Mouse (Mus musculus) forebrain, embryonic 11.5 days (tissue): ENCODE data around the gene Eif4b. TPM values are rescaled to one million over a fixed set of nuclear protein-coding genes. Genes with fewer than 3 reads are reported as not detected.

ENCODE experiments used
- ATAC-seq: fragments of 200-750 bp; cut with Nextera tagmentation; replicated peaks from 2 replicates; pipeline ENCODE4 v1.8.0; 2017; ENCODE audit warnings: moderate TSS enrichment; ENCODE audit not compliant: low FRiP score
- DNase-seq: peaks from one replicate; pipeline ENCODE4 v3.0.0-alpha.2; 2017; ENCODE audit warnings: low spot score
- H3K27ac ChIP-seq: fragments of 300-500 bp; sonication (generic); 2 replicates; pipeline ENCODE4 v1.5.1; 2014; ENCODE audit warnings: low read depth, low read length
- H3K27me3 ChIP-seq: fragments of 300-500 bp; sonication (generic); 2 replicates; pipeline ENCODE4 v1.6.1; 2014; ENCODE audit warnings: mild to moderate bottlenecking, low read length, mixed read lengths; ENCODE audit not compliant: control insufficient read depth, insufficient read depth
- H3K36me3 ChIP-seq: fragments of 300-500 bp; sonication (generic); 2 replicates; pipeline ENCODE4 v1.6.1; 2014; ENCODE audit warnings: mild to moderate bottlenecking, low read length, moderate library complexity, mixed read lengths; ENCODE audit not compliant: control insufficient read depth, insufficient read depth
- H3K4me1 ChIP-seq: fragments of 300-500 bp; sonication (generic); replicated peaks from 2 replicates; pipeline ENCODE4 v1.6.1; 2014; ENCODE audit warnings: low read length, mixed read lengths; ENCODE audit not compliant: control insufficient read depth, insufficient read depth
- H3K4me2 ChIP-seq: fragments of 300-500 bp; sonication (generic); 2 replicates; pipeline ENCODE4 v1.6.1; 2014; ENCODE audit warnings: low read depth, mild to moderate bottlenecking, low read length, moderate library complexity, mixed read lengths; ENCODE audit not compliant: severe bottlenecking
- H3K4me3 ChIP-seq: fragments of 300-500 bp; sonication (generic); 2 replicates; pipeline ENCODE4 v1.5.1; 2014; ENCODE audit warnings: low read depth, low read length
- H3K9ac ChIP-seq: fragments of 300-500 bp; sonication (generic); 2 replicates; pipeline ENCODE4 v1.6.1; 2014; ENCODE audit warnings: low read length
- H3K9me3 ChIP-seq: fragments of 300-500 bp; sonication (generic); 2 replicates; pipeline ENCODE4 v1.6.1; 2016; ENCODE audit warnings: low read length, mixed read lengths; ENCODE audit not compliant: control insufficient read depth
- WGBS: fragments of 180-500 bp; shearing (Covaris S2); extraction: QIAGEN DNeasy Blood & Tissue Kit; methylation state at CpG from one replicate; pipeline ENCODE4 v1.1.7; 2014; 5-methylcytosine and 5-hydroxymethylcytosine counted together
- polyA plus RNA-seq: library from polyadenylated mRNA; unstranded; fragments of >200 nt; fragmentation: Nextera tagmentation; extraction: Ambion mirVana; gene quantifications from 2 replicates; pipeline ENCODE4 v1.2.1, GENCODE M21; 2014

Eif4b gene
- 122 and 129 TPM in 2 replicates for polyA plus RNA-seq

GRCm38 (mm10) chr15:102073559-102074069 is at the start of gene Eif4b:
Gene Eif4b, plus strand, starts transcription at chr15:102073773.
- no peaks in the 10 kb centered on the region for H3K27me3 ChIP-seq
- H3K4me3 ChIP-seq: peak within 1 kb of the TSS; percentile 93
- peak; percentile 93 for ATAC-seq
- peak within 1 kb of the TSS; percentile 96 for H3K9ac ChIP-seq
- peak; percentile 99 for DNase-seq
- peak within 1 kb of the TSS; percentile 94 for H3K27ac ChIP-seq
- H3K4me2 ChIP-seq: peak within 1 kb of the TSS; percentile 90
- no peaks in the 10 kb centered on the region for H3K36me3 ChIP-seq
- peaks cover 4% of the 10 kb centered on the region; the same call in 1 of the 2 replicates for H3K4me1 ChIP-seq
- no peaks in the 10 kb centered on the region for H3K9me3 ChIP-seq
- WGBS: under 1% methylated on average over 58 of the region's 58 CpGs

GRCm38 (mm10) chr15:102023888-102024287 is 49.7 kb upstream of the Eif4b start:
- ATAC-seq (no peak), DNase-seq (no peak)
- Histone ChIP-seq H3K27me3 (peaks cover 16% of the 10 kb centered on the region), H3K4me3 (no peak overlapping the region), H3K36me3 (no peaks in the 10 kb centered on the region), H3K9ac (no peak overlapping the region), H3K9me3 (no peaks in the 10 kb centered on the region), H3K4me2 (no peak overlapping the region), H3K4me1 (peaks cover 14% of the 10 kb centered on the region; the same call in 1 of the 2 replicates), H3K27ac (no peak overlapping the region)
- 76% methylated on average over 8 of the region's 8 CpGs for WGBS

- peak overlapping the region; percentile 33 for H3K9ac ChIP-seq
- H3K4me1 ChIP-seq: peaks cover 14% of the 10 kb centered on the region; the same call in 1 of the 2 replicates
- no peak; the same call in 1 of the 2 replicates for ATAC-seq
- no peaks in the 10 kb centered on the region for H3K9me3 ChIP-seq
- 4% methylated on average over 21 of the region's 22 CpGs for WGBS
- H3K27ac ChIP-seq: no peak overlapping the region
- DNase-seq: peak; percentile 60
- H3K4me2 ChIP-seq: peak overlapping the region; percentile 40
- no peaks in the 10 kb centered on the region for H3K36me3 ChIP-seq
- H3K4me3 ChIP-seq: no peak overlapping the region
- peaks cover 16% of the 10 kb centered on the region for H3K27me3 ChIP-seq
Measured at GRCm38 (mm10) chr15:102025136-102025872, 48.3 kb upstream of the Eif4b start.

GRCm38 (mm10) chr15:102026430-102026829 is 47.1 kb upstream of the Eif4b start:
- Histone ChIP-seq H3K4me2 (no peak overlapping the region), H3K27me3 (peaks cover 16% of the 10 kb centered on the region), H3K4me3 (no peak overlapping the region), H3K9ac (no peak overlapping the region), H3K27ac (no peak overlapping the region), H3K9me3 (no peaks in the 10 kb centered on the region), H3K36me3 (no peaks in the 10 kb centered on the region), H3K4me1 (peaks cover 14% of the 10 kb centered on the region; the same call in 1 of the 2 replicates)
- ATAC-seq: no peak
- 8% methylated on average over 12 of the region's 12 CpGs for WGBS
- DNase-seq: no peak

GRCm38 (mm10) chr15:102028040-102028439 is 45.5 kb upstream of the Eif4b start, which contains the start of gene Krt18:
Gene Krt18, plus strand, starts transcription at chr15:102028180.
- Histone ChIP-seq H3K9me3 (no peaks in the 10 kb centered on the region), H3K27me3 (peaks cover 16% of the 10 kb centered on the region), H3K36me3 (no peaks in the 10 kb centered on the region), H3K27ac (no peak within 1 kb of the TSS), H3K4me2 (peak within 1 kb of the TSS; percentile 49), H3K9ac (0 out of 2 replicates have a peak within 1 kb of the TSS, but pooled peaks have one; percentile 32), H3K4me3 (peak within 1 kb of the TSS; percentile 23), H3K4me1 (peaks cover 14% of the 10 kb centered on the region; the same call in 1 of the 2 replicates)
- DNase-seq (peak; percentile 63), ATAC-seq (no peak)
- 2% methylated on average over 28 of the region's 28 CpGs for WGBS

GRCm38 (mm10) chr15:102034121-102035053 is 39.2 kb upstream of the Eif4b start:
- no peak overlapping the region for H3K27ac ChIP-seq
- WGBS: 62% methylated on average over 16 of the region's 16 CpGs
- no peak for DNase-seq

GRCm38 (mm10) chr15:102040277-102040676 is 33.3 kb upstream of the Eif4b start:
- Histone ChIP-seq H3K9me3 (no peaks in the 10 kb centered on the region), H3K36me3 (no peaks in the 10 kb centered on the region), H3K9ac (no peak overlapping the region), H3K27me3 (no peaks in the 10 kb centered on the region), H3K4me3 (no peak overlapping the region), H3K4me1 (no peaks in the 10 kb centered on the region), H3K27ac (no peak overlapping the region), H3K4me2 (no peak overlapping the region)
- no peak for DNase-seq
- WGBS: 79% methylated on average over 4 of the region's 4 CpGs
- ATAC-seq: no peak

More at GRCm38 (mm10) chr15:102034121-102035053, 39.2 kb upstream of the Eif4b start:
- H3K9me3 ChIP-seq: no peaks in the 10 kb centered on the region
- no peak for ATAC-seq
- no peaks in the 10 kb centered on the region for H3K27me3 ChIP-seq
- H3K4me3 ChIP-seq: no peak overlapping the region
- H3K4me2 ChIP-seq: no peak overlapping the region
- H3K36me3 ChIP-seq: no peaks in the 10 kb centered on the region
- no peaks in the 10 kb centered on the region for H3K4me1 ChIP-seq
- H3K9ac ChIP-seq: no peak overlapping the region

- DNase-seq: no peak
- ATAC-seq: no peak
- no peaks in the 10 kb centered on the region for H3K27me3 ChIP-seq
- WGBS: 82% methylated on average over 7 of the region's 7 CpGs
- no peak overlapping the region for H3K27ac ChIP-seq
- H3K4me3 ChIP-seq: no peak overlapping the region
- H3K4me1 ChIP-seq: no peaks in the 10 kb centered on the region
- no peak overlapping the region for H3K9ac ChIP-seq
- no peaks in the 10 kb centered on the region for H3K9me3 ChIP-seq
- no peak overlapping the region for H3K4me2 ChIP-seq
- H3K36me3 ChIP-seq: no peaks in the 10 kb centered on the region
Measured at GRCm38 (mm10) chr15:102041951-102042350, 31.6 kb upstream of the Eif4b start.
